Mouse (Mus musculus) myocyte (in vitro differentiated cells): Measurements from ENCODE around the gene S100a6.

Experiments used
- CEBPB ChIP-seq: IDR thresholded peaks from 2 replicates; pipeline ENCODE4 v1.6.1; 2011; ENCODE audit warnings: mild to moderate bottlenecking, moderate library complexity; ENCODE audit not compliant: poor library complexity, insufficient read depth, severe bottlenecking
- E2F4 ChIP-seq: IDR thresholded peaks from one replicate; pipeline ENCODE4 v1.6.1; 2011; ENCODE audit warnings: mild to moderate bottlenecking, control low read depth, moderate library complexity; ENCODE audit not compliant: insufficient read depth
- MAX ChIP-seq: IDR thresholded peaks from one replicate; pipeline ENCODE4 v1.6.1; 2011; ENCODE audit warnings: low read depth, mild to moderate bottlenecking, control low read depth
- POLR2A ChIP-seq: IDR thresholded peaks from one replicate; pipeline ENCODE4 v1.6.1; 2011; ENCODE audit warnings: low read depth, mild to moderate bottlenecking, control low read depth, moderate library complexity; ENCODE audit not compliant: insufficient read length
- POLR2AphosphoS2 ChIP-seq: IDR thresholded peaks from one replicate; pipeline ENCODE4 v1.6.1; 2011; ENCODE audit warnings: low read depth, control low read depth; ENCODE audit not compliant: insufficient read length
- REST ChIP-seq: IDR thresholded peaks from one replicate; pipeline ENCODE4 v1.6.1; 2011; ENCODE audit warnings: mild to moderate bottlenecking, control low read depth, moderate library complexity; ENCODE audit not compliant: insufficient read depth, insufficient read length
- SRF ChIP-seq: IDR thresholded peaks from one replicate; pipeline ENCODE4 v1.6.1; 2011; ENCODE audit warnings: low read depth; ENCODE audit not compliant: control insufficient read depth, insufficient read length
- USF1 ChIP-seq: IDR thresholded peaks from one replicate; pipeline ENCODE4 v1.6.1; 2011; ENCODE audit warnings: low read depth, mild to moderate bottlenecking, control low read depth, moderate library complexity

GRCm38 (mm10) chr3:90574691-90575090, 38.0 kb upstream of the S100a6 start:
- TF ChIP-seq CEBPB (no peak), POLR2A (no peak), POLR2AphosphoS2 (no peak), MAX (no peak), REST (no peak), SRF (no peak), USF1 (no peak), E2F4 (no peak)
